9 mouse cellular contexts compared by ENCODE assay signal in genomic region chr12:84186536-84186935, GRCm38 (mm10). TPM values are rescaled to one million over a fixed set of nuclear protein-coding genes. Genes with fewer than 3 reads are reported as not detected.
A peak's percentile ranks its signal among the peaks of the same experiment; 100 is the strongest.
DNase-seq lines count a peak whose midpoint lies in the region; ATAC-seq lines count a peak whose summit lies in the region.
"Had no signal": no experiment of that assay in that cellular context is flagged by ENCODE, and none has a peak within 500 bp of the region (broad histone marks: within the 10 kb centered on the region; RNA-seq: fewer than 3 reads in every experiment).

No protein-coding gene starts in this region.

- H3K9ac ChIP-seq in embryonic facial prominence, embryonic 15.5 days = no peak overlapping the region
- H3K9ac ChIP-seq in hindbrain, embryonic 13.5 days = no peak overlapping the region

- H3K27ac ChIP-seq in embryonic facial prominence, embryonic 15.5 days (replicated peaks) = peak overlapping the region; percentile 81
- no peak overlapping the region for H3K27ac ChIP-seq in embryonic facial prominence, embryonic 10.5 days (replicated peaks)
- peak overlapping the region; percentile 58 for H3K27ac ChIP-seq in hindbrain, embryonic 13.5 days
- H3K27ac ChIP-seq in hindbrain, embryonic 10.5 days = no peak overlapping the region

- no peak overlapping the region for H3K4me3 ChIP-seq in embryonic facial prominence, embryonic 15.5 days (replicated peaks)
- H3K4me3 ChIP-seq in embryonic facial prominence, embryonic 10.5 days = no peak overlapping the region
- H3K4me3 ChIP-seq in hindbrain, embryonic 13.5 days = no peak overlapping the region
- no peak overlapping the region for H3K4me3 ChIP-seq in hindbrain, embryonic 10.5 days
- H3K4me3 ChIP-seq: megakaryocyte, embryonic 14.5 days had no signal

- no peaks in the 10 kb centered on the region for H3K9me3 ChIP-seq in embryonic facial prominence, embryonic 15.5 days (replicated peaks)
- peaks cover 3% of the 10 kb centered on the region; the same call in 1 of the 2 replicates for H3K9me3 ChIP-seq in embryonic facial prominence, embryonic 10.5 days
- H3K9me3 ChIP-seq in hindbrain, embryonic 13.5 days = no peaks in the 10 kb centered on the region
- H3K9me3 ChIP-seq in hindbrain, embryonic 10.5 days = peaks cover 6% of the 10 kb centered on the region; the same call in 1 of the 2 replicates

- 0 out of 2 replicates have a peak, but pooled peaks cover 8% of the 10 kb centered on the region for H3K36me3 ChIP-seq in embryonic facial prominence, embryonic 15.5 days
- H3K36me3 ChIP-seq in embryonic facial prominence, embryonic 10.5 days (replicated peaks) = peaks cover 43% of the 10 kb centered on the region
- no peaks in the 10 kb centered on the region for H3K36me3 ChIP-seq in hindbrain, embryonic 13.5 days
- peaks cover 39% of the 10 kb centered on the region for H3K36me3 ChIP-seq in hindbrain, embryonic 10.5 days

- 80% methylated on average over 3 of the region's 3 CpGs for WGBS in embryonic facial prominence, embryonic 15.5 days
- WGBS in embryonic facial prominence, embryonic 10.5 days = 83% methylated on average over 3 of the region's 3 CpGs
- 67% methylated on average over 3 of the region's 3 CpGs for WGBS in hindbrain, embryonic 13.5 days
- WGBS in hindbrain, embryonic 10.5 days = 79% methylated on average over 3 of the region's 3 CpGs

- H3K4me2 ChIP-seq in embryonic facial prominence, embryonic 15.5 days (replicated peaks) = no peak overlapping the region
- no peak overlapping the region for H3K4me2 ChIP-seq in hindbrain, embryonic 13.5 days

- no peaks in the 10 kb centered on the region for H3K27me3 ChIP-seq in embryonic facial prominence, embryonic 15.5 days
- no peaks in the 10 kb centered on the region for H3K27me3 ChIP-seq in embryonic facial prominence, embryonic 10.5 days (replicated peaks; ENCODE audit: low read depth, poor library complexity, severe bottlenecking)
- no peaks in the 10 kb centered on the region for H3K27me3 ChIP-seq in hindbrain, embryonic 13.5 days
- no peaks in the 10 kb centered on the region for H3K27me3 ChIP-seq in hindbrain, embryonic 10.5 days (ENCODE audit: insufficient read depth, poor library complexity, severe bottlenecking)
- H3K27me3 ChIP-seq: megakaryocyte, embryonic 14.5 days had no signal

- DNase-seq in embryonic facial prominence, embryonic 10.5 days (ENCODE audit: low spot score) = no peak
- DNase-seq in hindbrain, embryonic 10.5 days (ENCODE audit: low spot score) = no peak
- DNase-seq in retina, postnatal 1 day = peak; percentile 42
- no peak for DNase-seq in retina, embryonic 14.5 days (ENCODE audit: low spot score)
- no peak for DNase-seq in testis, postnatal 14 days (ENCODE audit: low spot score)
- DNase-seq in urinary bladder, postnatal 10 days (ENCODE audit: low spot score) = no peak

- ATAC-seq in embryonic facial prominence, embryonic 15.5 days (ENCODE audit: insufficient number of reproducible peaks, low FRiP score, low TSS enrichment, low read depth) = no peak
- ATAC-seq in hindbrain, embryonic 13.5 days (ENCODE audit: low FRiP score) = no peak

- H3K4me1 ChIP-seq in embryonic facial prominence, embryonic 15.5 days = peaks cover 78% of the 10 kb centered on the region
- H3K4me1 ChIP-seq in embryonic facial prominence, embryonic 10.5 days = peaks cover 62% of the 10 kb centered on the region
- peaks cover 63% of the 10 kb centered on the region for H3K4me1 ChIP-seq in hindbrain, embryonic 13.5 days (replicated peaks)
- peaks cover 52% of the 10 kb centered on the region for H3K4me1 ChIP-seq in hindbrain, embryonic 10.5 days (replicated peaks)

RNA-seq across cellular contexts. Expression of gene Elmsan1, which starts 32.1 kb away (rescaled TPM):
- polyA plus RNA-seq in embryonic facial prominence, embryonic 15.5 days (2015; fragmentation: Nextera tagmentation; extraction: Ambion mirVana) = 15.4 and 15.9 TPM in 2 replicates
- polyA plus RNA-seq in embryonic facial prominence, embryonic 10.5 days (2016; fragmentation: Nextera tagmentation; extraction: Ambion mirVana) = 7.3 and 8.2 TPM in 2 replicates
- 4.5 and 5.1 TPM in 2 replicates for polyA plus RNA-seq in hindbrain, embryonic 13.5 days (2015; fragmentation: Nextera tagmentation; extraction: Ambion mirVana)
- polyA plus RNA-seq in hindbrain, embryonic 10.5 days (2016; fragmentation: Nextera tagmentation; extraction: Ambion mirVana) = 6.5 and 8.2 TPM in 2 replicates

RNA-seq across cellular contexts. Expression of gene Pnma1, which starts 38.2 kb away (rescaled TPM):
- 1.8 and 3.0 TPM in 2 replicates for polyA plus RNA-seq in embryonic facial prominence, embryonic 15.5 days (2015; fragmentation: Nextera tagmentation; extraction: Ambion mirVana)
- polyA plus RNA-seq in embryonic facial prominence, embryonic 10.5 days (2016; fragmentation: Nextera tagmentation; extraction: Ambion mirVana) = 1.3 and 1.6 TPM in 2 replicates
- polyA plus RNA-seq in hindbrain, embryonic 13.5 days (2015; fragmentation: Nextera tagmentation; extraction: Ambion mirVana) = 3.5 and 3.8 TPM in 2 replicates
- polyA plus RNA-seq in hindbrain, embryonic 10.5 days (2016; fragmentation: Nextera tagmentation; extraction: Ambion mirVana) = 3.1 and 3.6 TPM in 2 replicates

Comparison
In these comparisons a context has a peak if more than half of its experiments do, and no peak if none do; other contexts are left out.
1. H3K27ac ChIP-seq: peak in embryonic facial prominence, embryonic 15.5 days (single experiment) and hindbrain, embryonic 13.5 days (single experiment); none in embryonic facial prominence, embryonic 10.5 days (single experiment) and hindbrain, embryonic 10.5 days (single experiment).